8 mouse cellular contexts compared by ENCODE assay signal in genomic region chr11:59226787-59227603, GRCm38 (mm10). TPM values are rescaled to one million over a fixed set of nuclear protein-coding genes. Genes with fewer than 3 reads are reported as not detected.
DNase-seq lines count a peak whose midpoint lies in the region; ATAC-seq and TF ChIP-seq lines count a peak whose summit lies in the region.

No protein-coding gene starts in this region.

- peak; percentile 44 for DNase-seq in kidney, adult 11 months
- no peak for DNase-seq in kidney, postnatal 4 days
- no peak for DNase-seq in liver, embryonic 13.5 days
- no peak for DNase-seq in left cerebral cortex, postnatal 25 days (ENCODE audit: low spot score in 2 of 2)
- DNase-seq in cerebellum, postnatal 10 days = no peak

- H3K4me1 ChIP-seq in cortical plate, adult 2 months (ENCODE audit: control insufficient read depth, insufficient read depth, low read length) = peaks cover 5% of the 10 kb centered on the region
- peaks cover 56% of the 10 kb centered on the region for H3K4me1 ChIP-seq in hindbrain, embryonic 13.5 days (replicated peaks)
- H3K4me1 ChIP-seq in liver, embryonic 13.5 days (replicated peaks) = peaks cover 71% of the 10 kb centered on the region
- H3K4me1 ChIP-seq in small intestine, adult 2 months (ENCODE audit: control insufficient read depth, insufficient read depth, insufficient read length, low read length) = peaks cover 33% of the 10 kb centered on the region

- peak overlapping the region; percentile 96 for H3K27ac ChIP-seq in cortical plate, adult 2 months (ENCODE audit: insufficient read depth, low read length)
- H3K27ac ChIP-seq in hindbrain, embryonic 13.5 days = peak overlapping the region; percentile 97
- H3K27ac ChIP-seq in liver, embryonic 13.5 days = peak overlapping the region; percentile 96
- peak overlapping the region; percentile 98 for H3K27ac ChIP-seq in small intestine, adult 2 months (ENCODE audit: insufficient read depth, low read depth, low read length)

- H3K4me2 ChIP-seq in hindbrain, embryonic 13.5 days = peak overlapping the region; percentile 95
- peak overlapping the region; percentile 86 for H3K4me2 ChIP-seq in liver, embryonic 13.5 days

- no peaks in the 10 kb centered on the region for H3K9me3 ChIP-seq in hindbrain, embryonic 13.5 days
- H3K9me3 ChIP-seq in liver, embryonic 13.5 days (replicated peaks) = no peaks in the 10 kb centered on the region

- peak overlapping the region; percentile 55 for H3K4me3 ChIP-seq in cortical plate, adult 2 months (ENCODE audit: insufficient read depth, low read length)
- peak overlapping the region; percentile 96 for H3K4me3 ChIP-seq in hindbrain, embryonic 13.5 days
- H3K4me3 ChIP-seq in liver, embryonic 13.5 days (replicated peaks) = peak overlapping the region; percentile 100
- peak overlapping the region; percentile 88 for H3K4me3 ChIP-seq in small intestine, adult 2 months (ENCODE audit: low read depth, low read length)

- no peak for TF ChIP-seq POLR2A in cortical plate, adult 2 months (IDR thresholded peaks at IDR 0.05; ENCODE audit: extremely low read depth, insufficient read depth, low read length)
- peak; percentile 51 for TF ChIP-seq POLR2A in small intestine, adult 2 months (IDR thresholded peaks at IDR 0.05; ENCODE audit: low read depth, low read length)

- TF ChIP-seq CTCF in cortical plate, adult 2 months (IDR thresholded peaks at IDR 0.05; ENCODE audit: extremely low read depth, insufficient read depth, low read length) = no peak
- TF ChIP-seq CTCF in small intestine, adult 2 months (IDR thresholded peaks at IDR 0.05; ENCODE audit: extremely low read depth, insufficient read length, insufficient replicate concordance, low read depth, low read length) = no peak

- peak overlapping the region; percentile 99 for H3K9ac ChIP-seq in hindbrain, embryonic 13.5 days
- H3K9ac ChIP-seq in liver, embryonic 13.5 days = peak overlapping the region; percentile 100

- H3K36me3 ChIP-seq in hindbrain, embryonic 13.5 days = no peaks in the 10 kb centered on the region
- peaks cover 20% of the 10 kb centered on the region for H3K36me3 ChIP-seq in liver, embryonic 13.5 days
- peaks cover 9% of the 10 kb centered on the region for H3K36me3 ChIP-seq in small intestine, adult 2 months (ENCODE audit: control insufficient read depth, insufficient read depth, low read length)

- intact Hi-C loops in left cerebral cortex, postnatal 25 days (cut with DNase I) = loop anchor here (5.0 kb wide), 1 partner anchor 265 kb away; no protein-coding TSS in a partner anchor

- no peaks in the 10 kb centered on the region for H3K27me3 ChIP-seq in hindbrain, embryonic 13.5 days
- H3K27me3 ChIP-seq in liver, embryonic 13.5 days = 0 out of 2 replicates have a peak, but pooled peaks cover 2% of the 10 kb centered on the region
- H3K27me3 ChIP-seq in small intestine, adult 2 months (ENCODE audit: control insufficient read depth, insufficient read depth, low read length) = no peaks in the 10 kb centered on the region

- no peak for ATAC-seq in hindbrain, embryonic 13.5 days (ENCODE audit: low FRiP score)
- ATAC-seq in liver, embryonic 13.5 days (ENCODE audit: low read depth) = no peak

- WGBS in hindbrain, embryonic 13.5 days = 5% methylated on average over 21 of the region's 21 CpGs
- 2% methylated on average over 21 of the region's 21 CpGs for WGBS in liver, embryonic 13.5 days (ENCODE audit: insufficient replicate concordance)
- under 1% methylated on average over 21 of the region's 21 CpGs for WGBS in small intestine, adult 2 months

RNA-seq across cellular contexts. Expression of gene Arf1, which starts 1.1 kb away (rescaled TPM):
- polyA plus RNA-seq in cortical plate, adult 2 months (2012; rRNA removed) = 569 and 571 TPM in 2 replicates
- 622 and 633 TPM in 2 replicates for polyA plus RNA-seq in hindbrain, embryonic 13.5 days (2015; fragmentation: Nextera tagmentation; extraction: Ambion mirVana)
- polyA plus RNA-seq in liver, embryonic 13.5 days (2015; fragmentation: Nextera tagmentation; extraction: Ambion mirVana) = 275 and 317 TPM in 2 replicates
- 472 and 885 TPM in 2 replicates for polyA plus RNA-seq in small intestine, adult 2 months (2012; rRNA removed)
- 100 to 1,000 TPM; 414 to 438 TPM for total RNA-seq in left cerebral cortex, postnatal 25 days (2021)

RNA-seq across cellular contexts. Expression of gene 2310033P09Rik, which starts 18.9 kb away (rescaled TPM):
- polyA plus RNA-seq in cortical plate, adult 2 months (2012; rRNA removed) = 29.5 and 31.0 TPM in 2 replicates
- polyA plus RNA-seq in hindbrain, embryonic 13.5 days (2015; fragmentation: Nextera tagmentation; extraction: Ambion mirVana) = 30.0 and 32.9 TPM in 2 replicates
- 26.2 and 26.8 TPM in 2 replicates for polyA plus RNA-seq in liver, embryonic 13.5 days (2015; fragmentation: Nextera tagmentation; extraction: Ambion mirVana)
- polyA plus RNA-seq in small intestine, adult 2 months (2012; rRNA removed) = 7.6 and 16.0 TPM in 2 replicates
- 10 to 100 TPM; 20.6 to 21.3 TPM for total RNA-seq in left cerebral cortex, postnatal 25 days (2021)

RNA-seq across cellular contexts. Expression of gene Mrpl55, which starts 24.7 kb away (rescaled TPM):
- polyA plus RNA-seq in cortical plate, adult 2 months (2012; rRNA removed) = 53.6 and 57.1 TPM in 2 replicates
- 92.9 and 96.8 TPM in 2 replicates for polyA plus RNA-seq in hindbrain, embryonic 13.5 days (2015; fragmentation: Nextera tagmentation; extraction: Ambion mirVana)
- 69.6 and 75.8 TPM in 2 replicates for polyA plus RNA-seq in liver, embryonic 13.5 days (2015; fragmentation: Nextera tagmentation; extraction: Ambion mirVana)
- polyA plus RNA-seq in small intestine, adult 2 months (2012; rRNA removed) = 32.5 and 36.0 TPM in 2 replicates
- 10 to 100 TPM; 35.4 to 38.6 TPM for total RNA-seq in left cerebral cortex, postnatal 25 days (2021)

RNA-seq across cellular contexts. Expression of gene Guk1, which starts 35.0 kb away (rescaled TPM):
- polyA plus RNA-seq in cortical plate, adult 2 months (2012; rRNA removed) = 278 and 287 TPM in 2 replicates
- 177 and 182 TPM in 2 replicates for polyA plus RNA-seq in hindbrain, embryonic 13.5 days (2015; fragmentation: Nextera tagmentation; extraction: Ambion mirVana)
- polyA plus RNA-seq in liver, embryonic 13.5 days (2015; fragmentation: Nextera tagmentation; extraction: Ambion mirVana) = 71.2 and 76.4 TPM in 2 replicates
- polyA plus RNA-seq in small intestine, adult 2 months (2012; rRNA removed) = 284 and 285 TPM in 2 replicates
- total RNA-seq in left cerebral cortex, postnatal 25 days (2021) = 100 to 1,000 TPM; 124 to 134 TPM

RNA-seq across cellular contexts. Expression of gene Gjc2, which starts 44.0 kb away (rescaled TPM):
- polyA plus RNA-seq in cortical plate, adult 2 months (2012; rRNA removed) = 24.8 and 32.3 TPM in 2 replicates
- 0.14 and 0.17 TPM in 2 replicates for polyA plus RNA-seq in hindbrain, embryonic 13.5 days (2015; fragmentation: Nextera tagmentation; extraction: Ambion mirVana)
- polyA plus RNA-seq in liver, embryonic 13.5 days (2015; fragmentation: Nextera tagmentation; extraction: Ambion mirVana) = 0.05 and 0.07 TPM in 2 replicates
- 4.6 TPM in 2 replicates for polyA plus RNA-seq in small intestine, adult 2 months (2012; rRNA removed)
- total RNA-seq in left cerebral cortex, postnatal 25 days (2021) = 10 to 100 TPM in 1 of 2 experiments, 1 to 10 TPM in 1; 9.8 to 12.2 TPM
